Mouse (Mus musculus): ENCODE measurements around the gene Ep300.

- TF ChIP-seq CTCF (IDR thresholded peaks at IDR 0.05; ENCODE audit: low read depth) (no peak), EP300 (IDR thresholded peaks at IDR 0.05; ENCODE audit: low read depth) (0 out of 2 replicates have a peak, but pooled peaks have one; percentile 4)
These were observed at the start of gene Ep300 for GRCm38 (mm10) chr15:81584913-81585745.

Measured in liver, embryonic 14.5 days (tissue).